Mouse (Mus musculus): ENCODE measurements at regions not wholly inside any gene's neighbourhood (a gene's known extent, or its start where the extent isn't known, plus 50 kb on each side); places are given as distances from the start of the nearest gene placed in this dataset.

GRCm38 (mm10) chr1:137040898-137041297 is 80.7 kb upstream of the Nr5a2 start:
- TF ChIP-seq CTCF (IDR thresholded peaks at IDR 0.05) (no peak), POLR2A (IDR thresholded peaks at IDR 0.05; ENCODE audit: insufficient read depth, low read depth, low read length) (no peak)
